Mouse (Mus musculus) intestine, embryonic 15.5 days (tissue): ENCODE measurements around the gene Rcc2. TPM values are rescaled to one million over a fixed set of nuclear protein-coding genes. Genes with fewer than 3 reads are reported as not detected.

Experiments
- ATAC-seq: fragments of 200-750 bp; cut with Nextera tagmentation; 2 replicates; pipeline ENCODE4 v1.8.0; 2017; ENCODE audit warnings: moderate TSS enrichment, moderate library complexity
- H3K27ac ChIP-seq: fragments of 300-500 bp; sonication (generic); 2 replicates; pipeline ENCODE4 v1.5.1; 2015; ENCODE audit warnings: mild to moderate bottlenecking, inconsistent platforms
- H3K27me3 ChIP-seq: fragments of 300-500 bp; sonication (generic); replicated peaks from 2 replicates; pipeline ENCODE4 v1.6.1; 2015; ENCODE audit warnings: inconsistent platforms
- H3K36me3 ChIP-seq: fragments of 300-500 bp; sonication (generic); 2 replicates; pipeline ENCODE4 v1.6.1; 2015; ENCODE audit warnings: inconsistent platforms
- H3K4me1 ChIP-seq: fragments of 300-500 bp; sonication (generic); replicated peaks from 2 replicates; pipeline ENCODE4 v1.6.1; 2015; ENCODE audit warnings: inconsistent platforms
- H3K4me2 ChIP-seq: fragments of 300-500 bp; sonication (generic); replicated peaks from 2 replicates; pipeline ENCODE4 v1.6.1; 2015; ENCODE audit warnings: mild to moderate bottlenecking, inconsistent platforms
- H3K4me3 ChIP-seq: fragments of 300-500 bp; sonication (generic); replicated peaks from 2 replicates; pipeline ENCODE4 v1.5.1; 2015; ENCODE audit warnings: inconsistent platforms
- H3K9ac ChIP-seq: fragments of 300-500 bp; sonication (generic); 2 replicates; pipeline ENCODE4 v1.6.1; 2015; ENCODE audit warnings: inconsistent platforms
- H3K9me3 ChIP-seq: fragments of 300-500 bp; sonication (generic); 2 replicates; pipeline ENCODE4 v1.6.1; 2016; ENCODE audit warnings: inconsistent platforms
- WGBS: fragments of 180-500 bp; shearing (Covaris S2); methylation state at CpG from one replicate; pipeline ENCODE4 v1.1.7; 2015; 5-methylcytosine and 5-hydroxymethylcytosine counted together
- polyA plus RNA-seq: library from polyadenylated mRNA; unstranded; fragments of >200 nt; fragmentation: Nextera tagmentation; extraction: Ambion mirVana; gene quantifications from 2 replicates; pipeline ENCODE4 v1.2.1, GENCODE M21; 2015

Gene Rcc2
- 37.8 and 43.8 TPM in 2 replicates for polyA plus RNA-seq

GRCm38 (mm10) chr4:140700269-140701018, at the start of gene Rcc2:
Gene Rcc2, plus strand, starts transcription at chr4:140700541.
- Histone ChIP-seq H3K27me3 (no peaks in the 10 kb centered on the region), H3K36me3 (no peaks in the 10 kb centered on the region), H3K4me3 (peak within 1 kb of the TSS; percentile 86), H3K4me1 (peaks cover 26% of the 10 kb centered on the region), H3K27ac (peak within 1 kb of the TSS; percentile 97), H3K9ac (peak within 1 kb of the TSS; percentile 93), H3K9me3 (no peaks in the 10 kb centered on the region), H3K4me2 (peak within 1 kb of the TSS; percentile 93)
- WGBS = 13% methylated on average over 20 of the region's 20 CpGs
- no peak for ATAC-seq

- H3K4me2 ChIP-seq = no peak overlapping the region
- WGBS = 37% methylated on average over 14 of the region's 14 CpGs
- peak overlapping the region; percentile 32; the same call in 1 of the 2 replicates for H3K27ac ChIP-seq
- H3K4me3 ChIP-seq = no peak overlapping the region
- no peaks in the 10 kb centered on the region for H3K36me3 ChIP-seq
- H3K27me3 ChIP-seq = no peaks in the 10 kb centered on the region
- H3K4me1 ChIP-seq = peaks cover 26% of the 10 kb centered on the region
- no peak overlapping the region for H3K9ac ChIP-seq
- no peaks in the 10 kb centered on the region for H3K9me3 ChIP-seq
- ATAC-seq = no peak
Measured at GRCm38 (mm10) chr4:140653835-140654583, 46.3 kb upstream of the Rcc2 start.

- H3K4me1 ChIP-seq = peaks cover 21% of the 10 kb centered on the region
- H3K4me3 ChIP-seq = no peak overlapping the region
- no peak overlapping the region for H3K4me2 ChIP-seq
- no peaks in the 10 kb centered on the region for H3K9me3 ChIP-seq
- H3K27ac ChIP-seq = no peak overlapping the region
- 71% methylated on average over 8 of the region's 8 CpGs for WGBS
- H3K36me3 ChIP-seq = no peaks in the 10 kb centered on the region
- H3K9ac ChIP-seq = no peak overlapping the region
- no peaks in the 10 kb centered on the region for H3K27me3 ChIP-seq
- ATAC-seq = no peak
Measured at GRCm38 (mm10) chr4:140654798-140655197, 45.5 kb upstream of the Rcc2 start.

- 86% methylated on average over 8 of the region's 8 CpGs for WGBS
- no peaks in the 10 kb centered on the region for H3K36me3 ChIP-seq
- H3K27me3 ChIP-seq = no peaks in the 10 kb centered on the region
- no peak overlapping the region for H3K9ac ChIP-seq
- no peak overlapping the region for H3K4me3 ChIP-seq
- no peak overlapping the region for H3K4me2 ChIP-seq
- no peak overlapping the region for H3K27ac ChIP-seq
- H3K9me3 ChIP-seq = no peaks in the 10 kb centered on the region
- peaks cover 24% of the 10 kb centered on the region for H3K4me1 ChIP-seq
- ATAC-seq = no peak
Measured at GRCm38 (mm10) chr4:140656529-140656928, 43.8 kb upstream of the Rcc2 start.

- H3K27ac ChIP-seq = peak overlapping the region; percentile 89
- no peaks in the 10 kb centered on the region for H3K36me3 ChIP-seq
- H3K4me3 ChIP-seq = no peak overlapping the region
- H3K4me1 ChIP-seq = peaks cover 37% of the 10 kb centered on the region
- 5% methylated on average over 24 of the region's 24 CpGs for WGBS
- H3K9ac ChIP-seq = peak overlapping the region; percentile 24
- peak; percentile 85 for ATAC-seq
- H3K9me3 ChIP-seq = no peaks in the 10 kb centered on the region
- H3K27me3 ChIP-seq = no peaks in the 10 kb centered on the region
- peak overlapping the region; percentile 53 for H3K4me2 ChIP-seq
Measured at GRCm38 (mm10) chr4:140657681-140658575, 42.4 kb upstream of the Rcc2 start.

- Histone ChIP-seq H3K9me3 (no peaks in the 10 kb centered on the region), H3K4me1 (peaks cover 47% of the 10 kb centered on the region), H3K27me3 (no peaks in the 10 kb centered on the region), H3K36me3 (no peaks in the 10 kb centered on the region), H3K4me3 (no peak overlapping the region), H3K27ac (no peak overlapping the region), H3K4me2 (no peak overlapping the region), H3K9ac (no peak overlapping the region)
- 75% methylated on average over 18 of the region's 18 CpGs for WGBS
- no peak for ATAC-seq
Measured at GRCm38 (mm10) chr4:140661406-140662022, 38.8 kb upstream of the Rcc2 start.

GRCm38 (mm10) chr4:140662453-140662852, 37.9 kb upstream of the Rcc2 start:
- Histone ChIP-seq H3K9ac (no peak overlapping the region), H3K4me1 (peaks cover 45% of the 10 kb centered on the region)

GRCm38 (mm10) chr4:140662882-140663585, 37.3 kb upstream of the Rcc2 start:
- H3K27ac ChIP-seq = peak overlapping the region; percentile 32; the same call in 1 of the 2 replicates
- peaks cover 39% of the 10 kb centered on the region for H3K4me1 ChIP-seq
- H3K4me3 ChIP-seq = no peak overlapping the region
- H3K36me3 ChIP-seq = no peaks in the 10 kb centered on the region
- no peak for ATAC-seq
- no peak overlapping the region for H3K9ac ChIP-seq
- 45% methylated on average over 10 of the region's 10 CpGs for WGBS
- H3K27me3 ChIP-seq = no peaks in the 10 kb centered on the region
- no peak overlapping the region for H3K4me2 ChIP-seq
- H3K9me3 ChIP-seq = no peaks in the 10 kb centered on the region

More at GRCm38 (mm10) chr4:140662453-140662852, 37.9 kb upstream of the Rcc2 start:
- no peaks in the 10 kb centered on the region for H3K36me3 ChIP-seq
- no peaks in the 10 kb centered on the region for H3K27me3 ChIP-seq
- H3K27ac ChIP-seq = peak overlapping the region; percentile 32; the same call in 1 of the 2 replicates
- no peaks in the 10 kb centered on the region for H3K9me3 ChIP-seq
- H3K4me2 ChIP-seq = no peak overlapping the region
- ATAC-seq = no peak
- 28% methylated on average over 7 of the region's 7 CpGs for WGBS
- H3K4me3 ChIP-seq = no peak overlapping the region

GRCm38 (mm10) chr4:140665053-140665452, 35.3 kb upstream of the Rcc2 start:
- Histone ChIP-seq H3K4me1 (peaks cover 27% of the 10 kb centered on the region), H3K9ac (no peak overlapping the region), H3K4me2 (0 out of 2 replicates have a peak overlapping the region, but pooled peaks have one; percentile 30), H3K27me3 (no peaks in the 10 kb centered on the region), H3K36me3 (no peaks in the 10 kb centered on the region), H3K4me3 (no peak overlapping the region), H3K27ac (no peak overlapping the region), H3K9me3 (no peaks in the 10 kb centered on the region)
- ATAC-seq = no peak
- 68% methylated on average over 7 of the region's 7 CpGs for WGBS

- peak within 1 kb of the TSS; percentile 18 for H3K27ac ChIP-seq
- 48% methylated on average over 11 of the region's 11 CpGs for WGBS
- H3K4me1 ChIP-seq = peaks cover 27% of the 10 kb centered on the region
- no peaks in the 10 kb centered on the region for H3K27me3 ChIP-seq
- no peak within 1 kb of the TSS for H3K9ac ChIP-seq
- H3K36me3 ChIP-seq = no peaks in the 10 kb centered on the region
- H3K4me3 ChIP-seq = no peak within 1 kb of the TSS
- no peaks in the 10 kb centered on the region for H3K9me3 ChIP-seq
- peak; percentile 95 for ATAC-seq
- 0 out of 2 replicates have a peak within 1 kb of the TSS, but pooled peaks have one; percentile 30 for H3K4me2 ChIP-seq
Measured at GRCm38 (mm10) chr4:140665760-140666159, 34.6 kb upstream of the Rcc2 start, which contains the start of gene Arhgef10l. Gene Arhgef10l, minus strand, starts transcription at chr4:140666012.

- Histone ChIP-seq H3K9ac (no peak overlapping the region), H3K27me3 (no peaks in the 10 kb centered on the region), H3K27ac (no peak overlapping the region), H3K4me2 (no peak overlapping the region), H3K36me3 (no peaks in the 10 kb centered on the region), H3K9me3 (no peaks in the 10 kb centered on the region), H3K4me3 (no peak overlapping the region), H3K4me1 (peaks cover 12% of the 10 kb centered on the region)
- ATAC-seq = no peak
- WGBS = 83% methylated on average over 8 of the region's 8 CpGs
Measured at GRCm38 (mm10) chr4:140667802-140668201, 32.5 kb upstream of the Rcc2 start.
